Mouse (Mus musculus): ENCODE measurements around the gene Large1.
"Not testable (repeated sequence)": the region's sequence is repeated elsewhere in the genome, so short reads cannot be mapped to it uniquely, and the experiment has no call there.

DNA sequence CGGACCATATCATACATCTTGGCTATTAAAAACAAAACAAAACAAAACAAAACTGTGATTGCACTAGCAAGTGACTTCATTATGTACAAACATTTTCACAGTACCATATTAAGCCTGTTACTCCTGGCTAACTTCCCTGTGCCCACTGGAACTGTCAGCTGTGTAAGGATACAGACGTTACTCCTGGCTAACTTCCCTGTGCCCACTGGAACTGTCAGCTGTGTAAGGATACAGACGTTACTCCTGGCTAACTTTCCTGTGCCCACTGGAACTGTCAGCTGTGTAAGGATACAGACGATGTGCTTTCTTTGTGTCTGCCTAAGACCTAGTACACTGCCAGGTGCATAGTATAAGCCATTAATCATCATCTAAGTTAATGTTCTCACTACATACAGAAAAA, 77.9 kb downstream of the Large1 start:
- TF ChIP-seq CTCF, EP300 (IDR thresholded peaks at IDR 0.05; ENCODE audit: low read depth): not testable (repeated sequence)
